Mouse (Mus musculus) ES-Bruce4 (cell line): ENCODE measurements around the gene Prr23a1.

Source experiments
- CTCF ChIP-seq: IDR thresholded peaks from one replicate; pipeline ENCODE4 v1.8.1; 2011; ENCODE audit warnings: low read depth, low read length
- EP300 ChIP-seq: IDR thresholded peaks from 2 replicates; pipeline ENCODE4 v1.6.1; 2011; ENCODE audit warnings: low read depth, low read length; ENCODE audit not compliant: insufficient read depth
- POLR2A ChIP-seq: IDR thresholded peaks from one replicate; pipeline ENCODE4 v1.8.1; 2011; ENCODE audit warnings: low read length; ENCODE audit not compliant: insufficient read depth

DNA sequence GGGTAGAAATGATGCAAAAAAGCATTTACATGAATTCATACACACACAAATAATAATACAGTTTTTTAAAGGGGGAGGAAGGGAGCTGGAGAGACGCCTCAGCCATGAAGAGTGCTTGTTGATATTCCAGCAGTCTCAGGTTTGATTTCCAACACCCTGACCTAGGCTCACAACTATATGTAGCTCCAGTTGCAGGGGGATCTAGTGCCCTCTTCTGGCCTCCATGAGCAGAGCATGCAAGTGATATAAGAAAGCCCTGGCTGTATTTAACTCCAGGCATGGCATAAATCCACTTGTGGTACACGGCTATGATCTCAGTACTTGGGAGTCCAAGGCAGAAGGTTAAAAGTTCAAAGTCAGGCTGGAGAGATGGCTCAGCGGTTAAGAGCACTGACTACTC, 21.2 kb downstream of the Prr23a1 start:
- TF ChIP-seq POLR2A (no peak), EP300 (no peak), CTCF (peak; percentile 45)
